Mouse (Mus musculus) brain, embryonic 18.5 days (tissue): ENCODE data around the gene Pcnx2.

Experiments
- DNase-seq: peaks from one replicate; pipeline ENCODE4 v3.0.0-alpha.2; 2012; ENCODE audit warnings: low read depth, low spot score

Pcnx2 gene

DNA sequence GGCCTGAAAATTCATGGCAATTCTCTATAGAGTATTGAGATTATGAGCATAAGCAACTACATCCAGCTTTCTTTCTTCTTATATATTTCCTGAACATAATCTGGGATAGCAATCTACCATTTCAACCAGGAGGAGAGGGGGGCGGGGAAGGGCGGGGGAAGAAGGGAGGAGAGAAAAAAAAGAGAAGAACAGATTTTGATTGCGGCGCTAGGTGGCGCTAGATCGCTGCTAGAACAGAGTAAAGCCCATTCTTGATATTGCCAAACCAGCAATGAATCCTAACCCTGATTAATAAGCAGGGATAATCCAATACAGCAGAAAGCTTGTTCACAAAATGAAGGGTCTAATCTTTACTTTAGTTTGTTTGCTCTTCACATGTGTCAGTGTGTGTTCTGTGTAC is 782 bp upstream of the Pcnx2 start:
- peak; percentile 69 for DNase-seq

DNA sequence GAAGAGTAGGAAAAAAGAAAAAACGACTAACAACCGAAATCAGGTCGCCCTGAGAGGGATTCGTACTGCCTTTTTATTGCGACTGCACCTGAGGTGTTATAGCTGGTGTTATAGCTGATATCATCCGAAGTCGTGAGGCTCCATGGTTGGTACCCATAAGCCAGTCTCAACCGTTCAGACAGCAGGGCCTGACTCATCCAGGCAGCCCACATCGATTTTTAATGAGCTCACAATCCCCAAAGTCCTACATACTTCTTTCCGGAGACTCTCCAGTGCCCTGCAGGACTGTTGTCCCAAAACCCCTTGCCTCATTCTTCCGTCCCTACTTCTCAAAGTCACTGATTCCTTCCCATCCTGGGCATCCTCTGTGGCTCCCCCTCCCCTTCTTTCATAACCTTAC is 729 bp downstream of the Pcnx2 start:
- no peak for DNase-seq

DNA sequence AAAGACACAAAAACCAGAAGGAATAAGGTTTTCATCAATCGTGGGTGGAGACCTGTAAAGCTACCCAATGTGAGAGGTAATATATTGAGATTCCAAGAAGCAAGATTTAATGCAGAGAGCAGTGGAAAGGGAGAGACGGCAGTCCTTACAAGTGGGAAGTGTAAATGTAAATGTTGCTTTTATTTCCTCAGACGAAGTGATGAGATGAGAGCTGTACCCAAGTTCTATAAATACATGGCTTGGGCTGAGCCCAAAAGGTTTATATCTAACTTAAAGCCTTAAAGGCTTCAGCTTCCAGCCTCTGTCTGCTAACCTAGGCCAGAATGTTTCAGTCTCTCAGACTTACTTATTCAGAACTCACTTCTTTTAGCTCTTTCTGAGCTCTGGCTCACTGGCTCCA is 8.2 kb downstream of the Pcnx2 start:
- DNase-seq, result no peak

DNA sequence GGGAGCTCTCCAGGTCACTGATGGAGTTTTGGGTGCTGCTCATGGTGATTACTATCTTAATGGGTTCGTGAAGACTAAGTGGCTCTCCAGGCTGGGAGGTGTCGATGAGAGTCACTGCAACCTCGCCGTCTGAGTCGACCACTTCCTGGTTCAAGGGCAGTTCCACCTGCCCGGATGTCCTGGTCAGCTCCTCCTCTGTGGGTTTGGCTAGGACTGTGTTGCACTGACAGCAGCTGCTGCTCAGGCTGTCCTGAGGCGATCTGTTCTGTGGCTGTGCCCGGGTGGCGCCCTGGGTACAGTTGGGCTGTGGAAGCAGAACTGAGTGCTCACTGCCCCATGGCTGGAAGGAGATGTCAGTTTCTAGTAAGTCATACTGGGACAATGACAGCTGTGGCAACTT is 10.6 kb downstream of the Pcnx2 start:
- DNase-seq, result no peak

DNA sequence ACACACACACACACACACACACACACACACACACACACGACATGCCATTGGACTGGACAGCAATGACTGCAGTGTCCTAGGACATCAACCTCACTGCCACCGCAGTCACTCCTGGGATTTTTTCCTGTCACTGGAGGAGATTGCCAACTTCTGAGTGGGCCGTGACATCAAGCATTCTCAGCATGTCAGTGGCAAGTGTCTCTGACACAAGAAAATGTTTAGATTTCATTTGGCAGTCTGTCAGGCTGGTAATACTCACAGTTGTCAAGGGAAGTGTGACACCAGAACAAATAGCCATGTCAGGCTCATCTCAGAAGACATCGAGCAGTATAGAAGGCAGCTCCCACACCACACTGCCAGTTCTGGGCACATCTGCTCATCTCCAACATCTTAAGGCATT is 17.7 kb downstream of the Pcnx2 start:
- no peak for DNase-seq

DNA sequence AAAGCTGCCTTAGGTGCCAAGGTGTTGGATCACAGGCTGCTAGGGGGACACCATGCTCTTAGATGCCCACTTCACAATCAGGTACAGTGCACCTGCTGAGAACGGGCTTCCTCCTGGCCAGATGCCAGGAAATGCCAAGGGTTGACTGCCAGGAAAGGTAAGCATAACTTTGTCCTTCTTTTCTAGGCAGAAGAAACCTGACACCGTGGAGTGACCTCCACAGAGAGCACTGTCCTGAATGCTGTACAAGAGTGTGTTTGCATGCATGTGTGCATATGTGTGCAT is 24.9 kb downstream of the Pcnx2 start:
- DNase-seq, result no peak

DNA sequence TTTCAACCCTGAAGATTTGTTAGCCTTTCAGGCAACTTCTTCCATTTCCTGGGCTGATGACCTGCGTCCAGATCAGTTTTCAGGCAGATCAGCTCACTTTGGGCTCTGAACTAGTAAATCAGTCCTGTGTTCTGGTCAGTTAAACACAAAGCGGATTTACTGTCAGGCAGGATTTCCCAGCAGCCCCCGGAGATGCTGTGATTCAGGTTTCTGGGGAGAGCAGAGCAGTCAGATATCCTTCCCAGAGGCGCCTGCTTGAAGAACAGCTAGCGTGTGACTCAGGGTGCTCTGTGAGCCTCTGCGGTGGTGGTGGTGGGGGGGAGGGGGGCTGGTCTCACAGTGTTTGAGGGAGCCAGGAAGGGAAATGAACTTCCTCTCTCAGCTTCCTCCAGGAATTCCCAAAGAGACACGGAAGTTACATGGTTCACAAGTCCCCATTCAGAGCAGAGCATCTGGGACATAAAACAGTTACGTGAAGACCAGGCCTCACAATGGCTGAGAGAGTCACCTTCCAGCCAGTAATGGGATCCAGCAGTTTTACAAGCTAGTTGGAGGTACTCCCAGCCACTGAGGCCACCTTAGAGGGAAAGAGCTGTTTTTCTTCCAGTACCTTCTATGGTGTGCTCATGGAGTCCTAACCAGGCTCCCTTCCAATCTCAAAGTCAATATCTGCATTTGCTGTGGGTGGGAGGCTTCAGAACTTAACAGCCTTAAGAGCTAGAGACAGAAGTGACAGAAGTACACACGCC is 25.4 kb downstream of the Pcnx2 start:
- DNase-seq, result no peak

DNA sequence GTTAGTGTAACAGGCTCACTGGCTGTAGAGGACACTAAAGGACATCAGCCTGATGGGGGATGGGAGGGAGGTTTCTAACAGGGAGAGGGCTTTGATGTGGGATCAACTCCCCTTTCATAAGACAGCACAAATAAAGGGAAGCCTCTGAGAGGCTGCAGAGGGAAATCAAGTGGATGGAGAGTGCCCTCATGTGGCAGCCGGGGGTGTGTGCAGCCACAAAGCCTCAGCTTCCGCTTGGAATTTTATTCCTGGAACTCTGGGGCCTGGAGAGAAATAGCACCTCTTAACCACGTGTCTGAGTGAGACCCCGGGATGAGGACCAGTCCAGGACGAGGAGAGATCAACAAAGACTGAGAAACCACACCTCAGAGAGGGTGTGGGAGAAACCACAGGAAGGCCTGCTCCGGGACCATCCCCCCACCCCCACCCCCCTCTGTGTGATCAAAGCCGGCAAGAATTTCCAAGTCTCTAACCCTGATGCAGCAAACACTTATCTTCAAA is 27.2 kb downstream of the Pcnx2 start:
- DNase-seq, result peak; percentile 51

DNA sequence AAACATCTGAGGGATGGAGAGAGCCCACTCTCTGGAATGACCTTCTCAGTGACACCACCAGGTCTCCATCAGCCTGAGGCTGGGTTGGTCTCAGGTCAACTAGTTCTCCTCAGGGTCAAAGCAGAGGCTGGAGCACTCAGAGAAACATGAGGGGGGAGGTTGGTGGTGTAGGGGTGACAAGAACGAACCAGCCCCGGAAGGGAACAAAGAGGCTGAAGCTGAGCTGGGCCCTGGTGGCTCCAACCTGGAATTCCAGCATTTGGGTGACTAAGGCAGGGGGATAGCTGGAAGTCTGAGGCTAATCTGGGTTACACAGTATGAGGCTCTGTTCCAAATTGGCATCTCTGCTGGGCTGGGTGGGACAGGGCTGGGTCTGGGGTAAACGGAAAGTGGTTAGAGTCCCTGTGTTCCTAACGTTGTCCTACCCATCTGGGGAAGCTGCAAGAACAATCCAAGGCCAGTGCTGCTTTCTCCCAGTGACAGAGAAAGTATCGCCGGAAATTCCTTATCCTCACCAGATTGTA is 27.9 kb downstream of the Pcnx2 start:
- DNase-seq, result no peak

DNA sequence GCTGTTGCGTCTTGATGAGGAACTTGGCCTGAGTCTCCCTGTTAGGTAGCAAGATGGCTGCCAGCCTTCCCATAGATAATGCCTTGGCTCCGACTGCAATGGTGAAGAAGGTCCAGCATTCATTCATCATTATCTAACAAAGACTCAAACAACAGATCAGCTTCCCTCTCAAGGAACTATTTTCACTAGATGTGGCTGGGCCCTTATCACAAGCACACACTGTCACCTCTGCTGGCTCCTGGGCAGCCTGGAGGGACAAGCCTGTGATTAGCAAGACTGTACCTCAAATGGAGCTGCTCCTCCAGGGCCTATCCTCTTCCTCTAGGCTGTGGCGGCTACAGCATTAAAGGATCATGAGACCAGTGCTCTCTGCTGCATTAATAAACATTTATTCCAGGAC is 28.4 kb downstream of the Pcnx2 start:
- no peak for DNase-seq

DNA sequence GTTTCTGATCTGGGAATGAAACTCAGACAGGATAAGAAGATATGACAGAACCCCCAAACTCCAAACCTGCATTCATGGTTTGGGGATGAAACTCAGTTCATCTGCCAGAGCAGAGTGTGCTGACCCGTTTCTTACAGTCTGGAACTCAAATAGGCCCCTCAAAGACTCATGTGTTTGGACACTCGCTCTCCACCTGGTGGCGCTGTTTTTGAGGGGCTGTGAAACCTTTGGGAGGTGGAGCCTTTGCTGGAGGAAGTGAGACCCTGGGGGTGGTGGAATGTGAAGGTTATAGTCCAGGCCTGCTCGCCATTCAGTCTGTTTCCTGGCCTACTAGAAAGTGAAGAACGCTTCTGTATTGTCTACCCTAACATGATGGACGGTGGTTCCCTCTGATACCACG is 29.6 kb downstream of the Pcnx2 start:
- no peak for DNase-seq

DNA sequence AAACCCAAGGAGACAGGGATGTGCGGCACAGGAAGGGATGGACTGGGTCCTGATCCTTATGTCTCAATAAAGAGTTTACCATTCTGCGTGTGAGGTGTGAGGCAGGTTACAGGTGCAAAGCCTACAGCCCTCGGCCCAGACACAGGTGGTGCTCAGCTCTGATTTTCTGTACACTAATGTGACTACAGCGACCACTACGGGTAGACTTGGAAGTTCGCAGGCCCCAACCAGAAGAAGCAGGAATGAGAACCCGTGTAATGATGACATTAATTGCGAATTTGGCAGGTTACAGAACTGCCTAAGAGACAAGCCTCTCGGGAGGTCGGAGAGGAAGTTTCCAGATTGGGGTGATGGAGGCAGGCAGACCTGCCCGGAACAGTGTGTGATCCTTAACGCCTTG is 32.0 kb downstream of the Pcnx2 start:
- no peak for DNase-seq

DNA sequence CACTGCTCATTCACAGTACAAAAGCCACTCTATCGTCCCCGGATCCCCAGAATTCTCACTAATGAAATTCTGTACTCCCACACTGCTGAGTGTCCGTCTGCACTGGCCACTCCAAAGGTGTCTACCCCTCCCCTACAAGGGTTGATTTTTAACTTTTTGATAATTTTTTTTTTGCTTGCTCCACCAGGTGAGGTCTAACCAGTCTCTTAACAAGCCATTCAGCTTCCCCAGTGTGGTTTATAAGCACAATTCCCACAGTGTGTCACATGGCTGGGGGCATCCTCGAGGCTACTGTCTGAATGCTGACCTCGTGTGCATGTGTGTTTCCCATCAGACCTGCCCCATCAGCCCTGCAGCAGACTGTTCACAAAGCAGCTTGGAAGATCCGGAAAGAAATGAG is 40.9 kb downstream of the Pcnx2 start:
- no peak for DNase-seq

DNA sequence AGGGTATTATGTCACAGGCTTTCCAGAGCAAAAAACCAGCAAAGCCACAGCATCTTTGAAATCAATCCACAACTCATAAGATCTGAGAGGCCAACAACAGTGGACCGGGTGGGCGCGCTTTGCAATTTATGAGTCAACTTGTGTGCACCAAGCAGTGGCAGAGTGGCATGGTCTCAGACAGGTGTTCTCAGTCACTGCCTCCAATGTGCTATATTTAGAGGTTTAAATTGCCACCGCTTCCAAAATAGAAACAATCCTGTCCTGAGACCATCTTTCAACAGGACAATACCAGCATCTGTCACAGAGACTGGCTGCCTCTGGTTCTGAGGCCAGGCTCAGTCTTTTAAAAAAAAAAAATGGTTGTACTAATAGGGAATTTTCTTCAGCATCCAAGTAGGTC is 42.0 kb downstream of the Pcnx2 start:
- DNase-seq, result no peak

DNA sequence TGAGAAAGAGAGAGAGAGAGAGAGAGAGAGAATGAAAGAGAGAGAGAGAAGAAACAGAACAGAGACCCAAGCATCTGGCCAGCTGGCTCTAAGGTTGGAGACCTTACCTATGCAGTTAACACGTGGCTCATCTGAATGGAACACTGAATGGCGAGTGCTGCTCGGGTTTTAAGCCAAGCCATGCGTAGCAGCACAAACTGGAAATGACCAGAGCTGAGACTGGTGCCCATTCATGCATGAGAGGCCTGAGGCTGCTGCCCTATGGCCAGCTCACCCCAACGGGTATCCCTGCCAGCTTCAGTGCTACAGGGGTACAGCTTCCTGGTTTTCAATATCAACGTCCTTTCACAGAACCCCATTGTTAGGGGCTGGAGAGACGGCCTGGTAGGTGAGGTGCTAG is 43.7 kb downstream of the Pcnx2 start:
- DNase-seq, result no peak

DNA sequence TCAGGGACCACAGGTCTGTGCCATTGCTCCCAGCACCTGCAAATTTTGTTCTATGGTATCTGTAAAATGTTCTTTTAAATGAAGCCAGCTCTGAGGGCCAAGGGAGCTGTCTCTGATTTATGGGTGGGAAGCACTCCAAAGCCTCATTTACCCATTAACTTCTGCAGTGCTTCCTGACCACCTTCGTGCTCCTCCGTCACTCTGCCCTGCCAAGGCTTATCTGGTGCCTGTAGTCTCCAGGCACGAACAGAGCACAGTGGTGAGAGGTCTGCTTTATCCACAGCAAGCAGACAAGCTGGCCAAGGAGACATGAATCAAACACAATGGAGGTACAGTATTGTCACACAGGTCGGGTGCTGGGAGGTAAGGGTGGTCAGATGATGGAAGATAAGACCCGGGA is 44.8 kb downstream of the Pcnx2 start:
- DNase-seq, result no peak

DNA sequence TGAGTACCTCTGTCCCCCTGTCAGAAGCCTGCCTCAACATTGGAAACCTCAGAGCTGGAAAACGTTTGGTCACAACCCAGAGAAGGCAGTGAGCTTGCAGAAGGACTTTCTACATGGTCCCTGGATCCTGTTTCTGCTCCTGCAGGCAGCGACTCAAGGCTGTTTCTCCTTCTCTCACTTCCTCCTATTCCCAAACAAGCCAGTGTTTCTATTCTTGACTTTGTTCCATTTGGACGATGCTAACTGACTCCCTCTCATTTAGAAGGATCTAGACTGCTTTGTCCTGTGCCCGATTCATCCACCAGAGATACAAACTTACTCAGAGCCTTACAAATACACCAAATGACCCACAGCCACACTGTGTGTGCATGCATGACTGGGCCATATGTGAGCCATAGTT is 48.9 kb downstream of the Pcnx2 start:
- DNase-seq, result no peak

DNA sequence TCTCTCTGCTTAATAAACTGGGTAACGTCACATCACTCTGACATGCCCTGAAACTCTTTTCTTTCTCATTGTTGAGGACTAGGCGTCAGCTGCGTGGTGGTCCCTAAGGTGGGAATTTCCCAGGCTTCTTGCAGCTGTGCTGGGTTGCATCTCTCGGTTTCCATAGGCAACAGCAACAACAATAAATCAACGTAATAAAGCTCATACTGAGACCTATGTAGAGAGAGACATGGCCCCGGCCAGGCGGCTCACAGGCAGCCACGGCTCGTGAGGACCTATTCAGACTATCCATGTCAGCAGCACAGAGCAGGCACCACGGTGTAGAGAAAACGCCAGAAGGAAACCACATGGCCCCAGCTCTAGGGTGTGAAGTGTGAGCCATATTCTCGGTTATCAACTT is 50.3 kb downstream of the Pcnx2 start:
- no peak for DNase-seq

DNA sequence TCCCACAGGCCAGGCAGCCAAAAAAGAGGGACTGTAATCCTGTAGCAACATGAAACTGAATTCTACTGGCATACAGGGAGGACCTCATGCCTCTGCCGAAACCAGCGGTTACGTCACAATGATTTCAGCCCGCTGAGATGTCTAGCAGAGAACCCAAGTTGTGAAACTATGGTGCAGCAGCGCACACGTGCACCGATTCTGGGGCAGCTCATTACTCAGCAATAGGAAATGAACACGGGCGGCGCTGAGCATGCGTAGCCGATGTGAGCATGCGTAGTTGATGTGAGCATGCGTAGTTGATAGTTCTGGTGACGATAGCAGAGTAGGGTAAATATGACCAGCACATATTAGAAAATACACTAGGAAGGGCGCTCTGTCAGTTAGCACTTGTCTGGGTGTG is 52.8 kb downstream of the Pcnx2 start:
- DNase-seq, result no peak

DNA sequence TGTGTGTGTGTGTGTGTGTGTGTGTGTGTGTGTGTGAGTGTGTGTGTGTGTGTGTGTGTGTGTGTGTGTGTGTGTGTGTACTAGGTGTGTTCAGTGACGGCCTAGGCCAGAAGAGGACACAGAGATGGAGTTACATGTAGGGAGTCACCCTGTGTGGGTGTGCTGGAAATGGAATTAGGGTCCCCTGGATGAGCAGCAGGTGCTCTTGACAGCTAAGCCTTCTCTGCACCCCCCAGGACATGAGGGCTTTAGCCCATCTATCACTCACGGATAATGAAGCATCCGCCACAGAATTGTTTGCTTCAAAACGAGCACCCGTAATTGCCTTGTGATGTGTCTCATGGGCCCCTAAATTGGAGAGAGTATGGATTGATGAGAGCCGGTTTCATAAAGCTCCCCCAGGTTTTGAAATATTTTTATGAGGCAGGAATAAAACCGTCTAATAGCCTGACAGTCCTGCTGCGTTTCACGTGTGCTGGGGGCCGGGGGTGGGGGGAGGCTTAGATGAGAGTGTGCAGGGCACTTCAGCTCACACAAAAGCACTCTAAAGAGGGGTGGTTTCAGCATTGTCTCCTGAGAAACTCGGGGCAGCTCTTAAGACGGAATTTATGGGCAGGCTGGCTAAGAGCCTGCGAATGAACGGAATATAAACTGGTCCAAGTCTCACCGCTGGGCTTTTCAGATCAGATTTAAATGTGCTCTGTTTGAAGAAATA is 54.8 kb downstream of the Pcnx2 start:
- DNase-seq, result no peak

DNA sequence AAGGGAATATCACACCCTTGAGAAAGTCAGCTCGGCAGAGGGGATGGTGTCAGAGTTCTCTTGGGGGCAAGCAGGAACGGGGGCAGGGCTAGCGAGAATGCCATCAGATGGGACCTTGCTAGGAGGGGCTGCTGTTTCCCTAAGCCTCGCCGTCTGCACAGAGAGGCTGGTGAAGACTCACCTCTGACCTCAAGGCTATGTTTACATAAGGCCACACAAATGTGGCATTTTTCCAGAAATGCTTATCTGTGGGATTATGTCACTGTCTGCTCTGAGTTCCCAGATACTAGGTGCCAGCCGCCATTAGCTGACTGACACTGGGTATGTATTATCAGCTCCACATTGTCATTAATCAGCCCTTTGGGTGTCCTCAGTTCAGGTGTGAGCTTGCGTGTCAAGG is 56.0 kb downstream of the Pcnx2 start:
- no peak for DNase-seq

DNA sequence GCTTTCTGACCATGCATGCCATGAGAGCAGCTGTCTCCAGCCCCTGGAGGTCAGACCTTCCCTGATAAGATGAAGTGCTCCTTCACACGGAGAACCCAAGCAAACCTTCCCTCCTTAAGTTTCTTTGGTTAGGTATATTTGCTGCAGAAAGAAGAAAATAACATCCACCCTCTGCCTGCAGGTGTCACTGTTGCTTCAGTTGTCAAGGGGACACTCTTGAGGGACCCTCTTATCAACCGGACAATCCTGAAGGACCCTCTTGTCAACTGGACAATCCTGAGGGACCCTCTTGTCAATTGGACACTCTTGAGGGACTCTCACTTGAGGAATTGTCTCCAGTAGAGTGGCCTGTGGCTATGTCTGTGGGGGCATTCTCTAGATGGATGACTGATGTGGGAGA is 73.4 kb downstream of the Pcnx2 start:
- DNase-seq, result no peak

DNA sequence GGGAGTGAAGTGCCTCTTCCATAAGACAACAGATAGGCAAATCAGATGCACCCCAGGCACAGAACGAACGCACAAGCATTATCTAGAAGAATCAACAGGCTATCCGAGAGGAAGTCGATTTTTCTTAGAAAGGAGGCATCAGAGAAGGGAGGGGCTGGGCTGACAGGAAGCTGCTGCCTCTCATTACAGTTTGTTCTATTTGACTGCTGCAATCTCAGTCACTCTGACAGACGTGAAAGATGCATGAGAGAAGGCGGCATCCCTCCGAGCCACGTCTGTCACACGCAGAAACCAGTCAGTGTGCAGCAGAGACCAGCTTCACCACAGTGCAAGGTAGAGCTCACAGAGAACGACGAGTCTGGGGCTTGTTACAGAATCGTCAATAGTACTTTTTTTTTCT is 74.4 kb downstream of the Pcnx2 start:
- DNase-seq, result no peak
